Mouse (Mus musculus): ENCODE data around the gene Odf3b. TPM values are rescaled to one million over a fixed set of nuclear protein-coding genes. Genes with fewer than 3 reads are reported as not detected.

The Odf3b gene
- polyA plus RNA-seq (2012; rRNA removed; ENCODE audit: low replicate concordance), result 108 and 177 TPM in 2 replicates

GRCm38 (mm10) chr15:89378831-89379401 is at the start of gene Odf3b:
Odf3b (minus strand) TSS chr15:89379282.

GRCm38 (mm10) chr15:89425711-89426121 is 46.6 kb upstream of the Odf3b start, which contains the start of gene Cpt1b:
Cpt1b (minus strand) TSS chr15:89425863.

GRCm38 (mm10) chr15:89410118-89410517 is 31.0 kb upstream of the Odf3b start, which contains the start of gene Syce3:
Syce3 (minus strand) TSS chr15:89410503.

GRCm38 (mm10) chr15:89384617-89385016 is 5.5 kb upstream of the Odf3b start, which contains the start of gene Klhdc7b:
Klhdc7b (plus strand) TSS chr15:89384917.

GRCm38 (mm10) chr15:89376957-89377356 is 2.1 kb downstream of the Odf3b start, which contains the start of gene Tymp:
Tymp (minus strand) TSS chr15:89377039.

GRCm38 (mm10) chr15:89373762-89374248 is 5.3 kb downstream of the Odf3b start, which contains the start of gene Sco2:
Sco2 (minus strand) TSS chr15:89373846.

GRCm38 (mm10) chr15:89355241-89356187 is 23.6 kb downstream of the Odf3b start, which contains the start of the genes Lmf2 and Ncaph2:
Lmf2 (minus strand) TSS chr15:89355659.
Ncaph2 (plus strand) TSS chr15:89355719.

GRCm38 (mm10) chr15:89334271-89334670 is 44.8 kb downstream of the Odf3b start, which contains the start of gene Miox:
Miox (plus strand) TSS chr15:89334398.

Other genes starting within 250 kb of the Odf3b start
- gene Mapk12, start 238.6 kb downstream of the Odf3b start, polyA plus RNA-seq (2012; rRNA removed; ENCODE audit: low replicate concordance), result 2.6 and 2.9 TPM in 2 replicates
- gene Mapk11, start 229.7 kb downstream of the Odf3b start, polyA plus RNA-seq (2012; rRNA removed; ENCODE audit: low replicate concordance), result 1.2 and 1.8 TPM in 2 replicates
- 257 and 402 TPM in 2 replicates for gene Plxnb2, start 198.5 kb downstream of the Odf3b start, polyA plus RNA-seq (2012; rRNA removed; ENCODE audit: low replicate concordance)
- 12.6 and 17.4 TPM in 2 replicates for gene Dennd6b, start 182.8 kb downstream of the Odf3b start, polyA plus RNA-seq (2012; rRNA removed; ENCODE audit: low replicate concordance)
- 252 and 373 TPM in 2 replicates for gene Ppp6r2, start 167.7 kb downstream of the Odf3b start, polyA plus RNA-seq (2012; rRNA removed; ENCODE audit: low replicate concordance)
- 150 and 156 TPM in 2 replicates for gene Sbf1, start 64.0 kb downstream of the Odf3b start, polyA plus RNA-seq (2012; rRNA removed; ENCODE audit: low replicate concordance)
- 0.59 and 3.3 TPM in 2 replicates for gene Adm2, start 56.6 kb downstream of the Odf3b start, polyA plus RNA-seq (2012; rRNA removed; ENCODE audit: low replicate concordance)
- gene Miox, start 44.9 kb downstream of the Odf3b start, polyA plus RNA-seq (2012; rRNA removed; ENCODE audit: low replicate concordance), result 0.21 TPM in 1 of 2 replicates, not detected in the other
- 30.4 and 32.4 TPM in 2 replicates for gene Lmf2, start 23.6 kb downstream of the Odf3b start, polyA plus RNA-seq (2012; rRNA removed; ENCODE audit: low replicate concordance)
- 97.4 and 142 TPM in 2 replicates for gene Ncaph2, start 23.6 kb downstream of the Odf3b start, polyA plus RNA-seq (2012; rRNA removed; ENCODE audit: low replicate concordance)
- 308 and 600 TPM in 2 replicates for gene Sco2, start 5.4 kb downstream of the Odf3b start, polyA plus RNA-seq (2012; rRNA removed; ENCODE audit: low replicate concordance)
- 99.3 and 259 TPM in 2 replicates for gene Tymp, start 2.2 kb downstream of the Odf3b start, polyA plus RNA-seq (2012; rRNA removed; ENCODE audit: low replicate concordance)
- gene Klhdc7b, start 5.6 kb upstream of the Odf3b start, polyA plus RNA-seq (2012; rRNA removed; ENCODE audit: low replicate concordance), result 2.8 and 3.0 TPM in 2 replicates
- 0.78 and 1.7 TPM in 2 replicates for gene Syce3, start 31.2 kb upstream of the Odf3b start, polyA plus RNA-seq (2012; rRNA removed; ENCODE audit: low replicate concordance)
- gene Cpt1b, start 46.6 kb upstream of the Odf3b start, polyA plus RNA-seq (2012; rRNA removed; ENCODE audit: low replicate concordance), result 2.7 and 2.8 TPM in 2 replicates
- 0.21 and 0.41 TPM in 2 replicates for gene C730034F03Rik, start 50.3 kb upstream of the Odf3b start, polyA plus RNA-seq (2012; rRNA removed; ENCODE audit: low replicate concordance)
- gene Gm44502, start 50.4 kb upstream of the Odf3b start, polyA plus RNA-seq (2012; rRNA removed; ENCODE audit: low replicate concordance), result 5.1 and 5.5 TPM in 2 replicates
- 104 and 155 TPM in 2 replicates for gene Chkb, start 50.6 kb upstream of the Odf3b start, polyA plus RNA-seq (2012; rRNA removed; ENCODE audit: low replicate concordance)
- gene Mapk8ip2, start 74.6 kb upstream of the Odf3b start, polyA plus RNA-seq (2012; rRNA removed; ENCODE audit: low replicate concordance), result 0.81 and 1.0 TPM in 2 replicates
- gene Arsa, start 98.1 kb upstream of the Odf3b start, polyA plus RNA-seq (2012; rRNA removed; ENCODE audit: low replicate concordance), result 35.8 and 42.8 TPM in 2 replicates
- gene Shank3, start 120.3 kb upstream of the Odf3b start, polyA plus RNA-seq (2012; rRNA removed; ENCODE audit: low replicate concordance), result 7.7 and 8.7 TPM in 2 replicates
- 0.13 and 0.34 TPM in 2 replicates for gene Acr, start 189.0 kb upstream of the Odf3b start, polyA plus RNA-seq (2012; rRNA removed; ENCODE audit: low replicate concordance)
- 1.0 and 3.9 TPM in 2 replicates for gene Rabl2, start 212.6 kb upstream of the Odf3b start, polyA plus RNA-seq (2012; rRNA removed; ENCODE audit: low replicate concordance)